Mouse (Mus musculus): ENCODE measurements around the gene Krt18. TPM values are rescaled to one million over a fixed set of nuclear protein-coding genes. Genes with fewer than 3 reads are reported as not detected.
A peak's percentile ranks its signal among the peaks of the same experiment; 100 is the strongest.
"Not testable (repeated sequence)": the region's sequence is repeated elsewhere in the genome, so short reads cannot be mapped to it uniquely, and the experiment has no call there.

Krt18 gene
- polyA plus RNA-seq, 1 experiment from 2014 or later = 263 TPM

- peak overlapping the region; percentile 58 for H3K9ac ChIP-seq (ENCODE audit: low read length)
- H3K9me3 ChIP-seq (ENCODE audit: control insufficient read depth, low read length) = no peaks in the 10 kb centered on the region
- WGBS = 12% methylated on average over 6 of the region's 6 CpGs
- peak overlapping the region; percentile 58 for H3K4me2 ChIP-seq (ENCODE audit: low read depth, low read length)
- no peak overlapping the region for H3K27ac ChIP-seq (ENCODE audit: low read length)
- peaks cover 18% of the 10 kb centered on the region for H3K4me1 ChIP-seq (replicated peaks; ENCODE audit: control insufficient read depth, insufficient read depth, low read length)
- no peaks in the 10 kb centered on the region for H3K36me3 ChIP-seq (ENCODE audit: control insufficient read depth, insufficient read depth, low read length)
- no peaks in the 10 kb centered on the region for H3K27me3 ChIP-seq (ENCODE audit: control insufficient read depth, insufficient read depth, low read depth, low read length)
- ATAC-seq (ENCODE audit: low read depth) = peak; percentile 27
- H3K4me3 ChIP-seq (ENCODE audit: low read length) = peak overlapping the region; percentile 100
Measured at GRCm38 (mm10) chr15:102072963-102073558, 45.1 kb downstream of the Krt18 start.

DNA sequence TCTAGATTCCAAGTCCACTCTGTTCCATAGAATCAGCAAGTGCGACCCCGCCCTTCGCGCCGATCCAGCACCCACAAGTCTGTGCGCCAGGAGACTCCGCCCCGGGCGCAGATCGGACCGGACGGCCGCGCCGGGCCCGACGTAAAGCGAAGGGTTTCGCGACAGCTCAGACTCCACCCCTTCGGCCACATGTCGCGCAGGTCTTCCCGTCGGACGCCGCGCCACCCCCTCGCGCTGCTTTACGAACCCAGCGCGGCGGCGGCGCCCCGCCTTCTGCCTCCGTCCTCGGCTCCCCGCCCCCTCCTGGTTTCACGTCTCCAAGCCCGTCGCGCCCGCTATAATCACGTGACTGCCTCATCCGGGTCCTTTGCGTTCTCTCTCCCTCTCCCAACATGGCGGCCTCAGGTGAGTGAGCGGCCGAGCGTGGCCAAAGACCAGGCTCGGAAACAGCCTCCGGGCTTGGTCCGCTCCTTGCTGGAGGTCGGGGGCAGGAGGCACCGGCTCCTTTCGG, 45.6 kb downstream of the Krt18 start, which contains the start of gene Eif4b:
Gene Eif4b, plus strand, starts transcription at position 215 of the 511 bp plus-strand sequence.
- Histone ChIP-seq H3K4me1 (replicated peaks; ENCODE audit: control insufficient read depth, insufficient read depth, low read length) (peaks cover 18% of the 10 kb centered on the region), H3K36me3 (ENCODE audit: control insufficient read depth, insufficient read depth, low read length) (no peaks in the 10 kb centered on the region), H3K27me3 (ENCODE audit: control insufficient read depth, insufficient read depth, low read depth, low read length) (no peaks in the 10 kb centered on the region), H3K4me2 (ENCODE audit: low read depth, low read length) (peak within 1 kb of the TSS; percentile 82), H3K4me3 (ENCODE audit: low read length) (peak within 1 kb of the TSS; percentile 100), H3K9me3 (ENCODE audit: control insufficient read depth, low read length) (no peaks in the 10 kb centered on the region), H3K9ac (ENCODE audit: low read length) (peak within 1 kb of the TSS; percentile 98), H3K27ac (ENCODE audit: low read length) (peak within 1 kb of the TSS; percentile 97)
- peak; percentile 97 for ATAC-seq (ENCODE audit: low read depth)
- 0% methylated on average over 50 of the region's 58 CpGs for WGBS

DNA sequence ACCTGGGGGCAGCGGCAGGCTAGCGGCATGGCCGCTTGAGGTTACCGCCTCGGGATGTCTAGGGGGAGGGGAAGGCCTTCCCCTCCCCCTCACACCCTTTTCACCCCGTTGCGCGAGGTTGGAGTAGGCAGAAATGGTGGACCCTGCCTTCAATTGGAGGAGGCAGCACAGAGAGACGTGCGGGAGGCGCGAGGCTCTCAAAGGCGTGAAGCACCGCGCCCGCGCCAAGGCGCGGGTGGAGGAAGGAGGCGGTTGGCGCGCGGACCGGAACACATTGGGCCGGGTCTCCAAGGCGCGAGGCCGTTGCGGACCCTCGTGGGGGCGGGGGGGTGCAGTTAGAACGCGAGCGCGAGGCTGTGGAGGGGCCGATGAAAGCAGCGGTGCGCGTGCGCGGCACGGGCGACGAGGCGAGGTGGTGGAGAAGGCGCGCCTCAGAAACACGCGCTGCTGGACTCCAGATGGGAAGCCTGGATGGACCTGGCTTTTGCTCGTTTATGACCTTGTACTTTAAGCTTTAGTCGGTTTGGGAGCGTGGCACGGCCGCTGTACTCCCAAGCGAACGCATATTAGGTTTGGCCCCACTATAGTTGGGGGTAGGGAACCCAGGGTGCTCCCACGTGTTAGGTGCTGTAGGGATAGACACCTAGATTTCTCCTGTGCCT, 46.2 kb downstream of the Krt18 start:
- H3K4me2 ChIP-seq (ENCODE audit: low read depth, low read length) = peak overlapping the region; percentile 82
- no peaks in the 10 kb centered on the region for H3K9me3 ChIP-seq (ENCODE audit: control insufficient read depth, low read length)
- no peaks in the 10 kb centered on the region for H3K27me3 ChIP-seq (ENCODE audit: control insufficient read depth, insufficient read depth, low read depth, low read length)
- peak overlapping the region; percentile 98 for H3K9ac ChIP-seq (ENCODE audit: low read length)
- no peaks in the 10 kb centered on the region for H3K36me3 ChIP-seq (ENCODE audit: control insufficient read depth, insufficient read depth, low read length)
- peak overlapping the region; percentile 100 for H3K4me3 ChIP-seq (ENCODE audit: low read length)
- under 1% methylated on average over 57 of the region's 57 CpGs for WGBS
- peak overlapping the region; percentile 97 for H3K27ac ChIP-seq (ENCODE audit: low read length)
- ATAC-seq (ENCODE audit: low read depth) = peak; percentile 42
- peaks cover 18% of the 10 kb centered on the region for H3K4me1 ChIP-seq (replicated peaks; ENCODE audit: control insufficient read depth, insufficient read depth, low read length)

DNA sequence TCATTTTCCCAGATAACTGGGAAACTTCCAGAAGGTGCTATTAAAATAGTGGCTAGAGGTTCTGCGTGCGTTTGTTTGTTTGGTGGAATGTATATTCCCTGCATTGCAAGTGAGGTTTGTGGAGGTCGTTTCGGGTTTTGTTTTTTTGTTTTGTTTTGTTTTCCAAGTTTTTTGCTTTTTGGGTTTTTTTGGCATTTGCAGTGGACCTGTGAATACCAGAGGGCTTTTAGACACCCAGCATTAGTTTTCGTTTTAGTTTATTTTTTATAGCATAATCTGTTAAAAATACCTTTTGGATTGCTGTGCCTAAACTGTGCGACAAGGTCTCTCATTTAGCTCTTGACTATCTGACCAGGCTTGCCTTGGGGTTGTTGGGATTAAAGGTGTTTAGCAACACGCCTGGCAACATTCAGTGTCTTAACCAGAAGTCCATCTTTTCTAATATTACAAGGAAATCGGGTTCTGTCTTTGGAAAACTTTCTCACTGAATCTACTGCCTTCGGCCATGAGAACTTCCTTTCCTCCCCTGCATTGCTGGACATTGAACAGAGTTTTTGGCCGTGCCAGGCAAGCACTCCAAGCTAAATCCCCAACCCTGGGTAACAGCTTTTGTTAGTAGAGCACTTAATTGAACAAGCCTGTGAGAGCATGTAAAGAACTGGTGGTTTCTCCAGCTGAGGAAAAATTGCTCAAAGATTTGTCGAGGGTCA, 47.1 kb downstream of the Krt18 start:
- WGBS = 3% methylated on average over 11 of the region's 11 CpGs

DNA sequence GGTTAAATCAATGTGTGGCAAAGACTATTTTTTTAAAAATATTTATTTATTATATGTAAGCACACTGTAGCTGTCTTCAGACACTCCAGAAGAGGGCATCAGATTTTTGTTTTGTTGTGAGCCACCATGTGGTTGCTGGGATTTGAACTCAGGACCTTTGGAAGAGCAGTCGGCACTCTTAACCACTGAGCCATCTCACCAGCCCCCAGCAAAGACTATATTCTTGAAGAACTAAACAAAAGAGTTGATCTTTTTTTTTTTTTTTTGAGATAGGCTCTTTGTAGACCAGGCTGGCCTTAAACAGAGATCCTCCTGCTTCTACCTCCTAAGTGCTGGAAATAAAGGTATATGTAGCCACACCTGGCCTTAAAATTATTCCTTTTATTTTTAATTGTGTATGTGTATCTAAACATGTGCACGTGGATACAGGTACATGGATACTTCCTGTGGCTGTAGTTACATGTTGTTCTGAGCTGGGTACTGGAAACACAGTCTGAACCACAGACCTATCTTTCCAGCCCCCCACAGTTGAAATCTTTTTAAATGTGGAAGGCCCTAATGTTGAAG, 49.2 kb downstream of the Krt18 start:
- peaks cover 3% of the 10 kb centered on the region for H3K36me3 ChIP-seq (ENCODE audit: control insufficient read depth, insufficient read depth, low read length)
- H3K4me3 ChIP-seq (ENCODE audit: low read length) = no peak overlapping the region
- H3K4me1 ChIP-seq (replicated peaks; ENCODE audit: control insufficient read depth, insufficient read depth, low read length) = peaks cover 18% of the 10 kb centered on the region
- H3K27ac ChIP-seq (ENCODE audit: low read length) = no peak overlapping the region
- ATAC-seq (ENCODE audit: low read depth) = no peak
- WGBS = 75% methylated on average over 2 of the region's 2 CpGs
- no peak overlapping the region for H3K4me2 ChIP-seq (ENCODE audit: low read depth, low read length)
- H3K9ac ChIP-seq (ENCODE audit: low read length) = no peak overlapping the region
- no peaks in the 10 kb centered on the region for H3K9me3 ChIP-seq (ENCODE audit: control insufficient read depth, low read length)
- H3K27me3 ChIP-seq (ENCODE audit: control insufficient read depth, insufficient read depth, low read depth, low read length) = no peaks in the 10 kb centered on the region

More for the DNA sequence above, 47.1 kb downstream of the Krt18 start:
- Histone ChIP-seq H3K4me1 (replicated peaks; ENCODE audit: control insufficient read depth, insufficient read depth, low read length) (peaks cover 18% of the 10 kb centered on the region), H3K4me2 (ENCODE audit: low read depth, low read length) (peak overlapping the region; percentile 82), H3K27ac (ENCODE audit: low read length) (peak overlapping the region; percentile 97), H3K9ac (ENCODE audit: low read length) (peak overlapping the region; percentile 98), H3K36me3 (ENCODE audit: control insufficient read depth, insufficient read depth, low read length) (no peaks in the 10 kb centered on the region), H3K9me3 (ENCODE audit: control insufficient read depth, low read length) (no peaks in the 10 kb centered on the region), H3K27me3 (ENCODE audit: control insufficient read depth, insufficient read depth, low read depth, low read length) (no peaks in the 10 kb centered on the region), H3K4me3 (ENCODE audit: low read length) (peak overlapping the region; percentile 100)
- ATAC-seq (ENCODE audit: low read depth) = no peak

DNA sequence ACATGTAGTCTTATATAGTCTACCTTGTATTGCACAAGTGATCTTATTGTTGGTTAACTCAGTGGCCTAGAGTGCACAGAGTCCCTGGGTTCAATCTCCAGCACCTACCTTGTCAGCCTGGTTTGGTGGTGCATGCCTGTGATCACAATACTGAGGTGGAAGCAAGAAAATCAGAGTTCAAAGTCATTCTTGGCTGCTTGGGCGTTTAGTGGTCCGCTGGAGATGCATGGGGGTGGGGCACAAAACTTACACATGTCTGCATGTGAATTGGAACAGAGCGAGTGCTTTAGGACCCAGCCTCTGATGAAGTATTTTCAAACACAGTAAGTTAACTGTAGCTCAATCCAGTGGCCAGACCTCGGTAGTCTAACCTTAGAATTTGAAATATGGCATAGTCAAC, 51.2 kb downstream of the Krt18 start:
- Histone ChIP-seq H3K36me3 (ENCODE audit: control insufficient read depth, insufficient read depth, low read length) (peaks cover 9% of the 10 kb centered on the region), H3K27me3 (ENCODE audit: control insufficient read depth, insufficient read depth, low read depth, low read length) (no peaks in the 10 kb centered on the region), H3K4me1 (replicated peaks; ENCODE audit: control insufficient read depth, insufficient read depth, low read length) (peaks cover 13% of the 10 kb centered on the region), H3K9me3 (ENCODE audit: control insufficient read depth, low read length) (no peaks in the 10 kb centered on the region), H3K4me2 (ENCODE audit: low read depth, low read length) (no peak overlapping the region), H3K9ac (ENCODE audit: low read length) (no peak overlapping the region), H3K4me3 (ENCODE audit: low read length) (no peak overlapping the region), H3K27ac (ENCODE audit: low read length) (no peak overlapping the region)
- ATAC-seq (ENCODE audit: low read depth) = no peak
- 62% methylated on average over 4 of the region's 4 CpGs for WGBS

DNA sequence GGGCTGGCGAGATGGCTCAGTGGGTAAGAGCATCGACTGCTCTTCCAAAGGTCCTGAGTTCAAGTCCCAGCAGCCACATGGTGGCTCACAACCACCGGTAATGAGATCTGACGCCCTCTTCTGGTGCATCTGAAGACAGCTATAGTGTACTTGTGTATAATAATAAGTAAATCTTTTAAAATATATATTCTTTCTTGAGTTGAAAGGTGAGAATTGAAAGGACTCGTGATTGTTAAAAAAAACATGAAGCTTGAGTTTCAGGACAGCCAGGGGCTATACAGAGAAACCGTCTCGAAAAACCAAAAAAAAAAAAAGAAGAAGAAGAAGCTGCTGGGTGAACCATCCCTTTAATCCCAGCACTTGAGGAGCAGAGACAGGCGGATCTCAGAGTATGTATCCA, 51.9 kb downstream of the Krt18 start:
- WGBS = 75% methylated on average over 8 of the region's 8 CpGs
- H3K9me3 ChIP-seq (ENCODE audit: control insufficient read depth, low read length); H3K27ac ChIP-seq (ENCODE audit: low read length); H3K9ac ChIP-seq (ENCODE audit: low read length); ATAC-seq (ENCODE audit: low read depth); H3K4me3 ChIP-seq (ENCODE audit: low read length); H3K4me2 ChIP-seq (ENCODE audit: low read depth, low read length); H3K27me3 ChIP-seq (ENCODE audit: control insufficient read depth, insufficient read depth, low read depth, low read length): not testable (repeated sequence)
- H3K4me1 ChIP-seq (replicated peaks; ENCODE audit: control insufficient read depth, insufficient read depth, low read length) = peaks cover 13% of the 10 kb centered on the region
- H3K36me3 ChIP-seq (ENCODE audit: control insufficient read depth, insufficient read depth, low read length) = peaks cover 14% of the 10 kb centered on the region

- Histone ChIP-seq H3K9me3 (ENCODE audit: control insufficient read depth, low read length) (no peaks in the 10 kb centered on the region), H3K27ac (ENCODE audit: low read length) (no peak overlapping the region), H3K4me2 (ENCODE audit: low read depth, low read length) (no peak overlapping the region), H3K36me3 (ENCODE audit: control insufficient read depth, insufficient read depth, low read length) (peaks cover 17% of the 10 kb centered on the region), H3K9ac (ENCODE audit: low read length) (no peak overlapping the region), H3K4me1 (replicated peaks; ENCODE audit: control insufficient read depth, insufficient read depth, low read length) (peaks cover 9% of the 10 kb centered on the region), H3K4me3 (ENCODE audit: low read length) (no peak overlapping the region), H3K27me3 (ENCODE audit: control insufficient read depth, insufficient read depth, low read depth, low read length) (no peaks in the 10 kb centered on the region)
- ATAC-seq (ENCODE audit: low read depth) = no peak
- 60% methylated on average over 2 of the region's 2 CpGs for WGBS
Measured at GRCm38 (mm10) chr15:102080429-102080828, 52.4 kb downstream of the Krt18 start.

All from lung, embryonic 16.5 days (tissue).